Mouse (Mus musculus) CD4-positive helper T cell, adult 2 months (primary cell): ENCODE measurements around the gene Nudt3.

Experiments used
- DNase-seq: peaks from one replicate; pipeline ENCODE4 v3.0.0-alpha.2; 2012; ENCODE audit warnings: low read depth, missing footprints, low spot score

Nudt3 gene

DNA sequence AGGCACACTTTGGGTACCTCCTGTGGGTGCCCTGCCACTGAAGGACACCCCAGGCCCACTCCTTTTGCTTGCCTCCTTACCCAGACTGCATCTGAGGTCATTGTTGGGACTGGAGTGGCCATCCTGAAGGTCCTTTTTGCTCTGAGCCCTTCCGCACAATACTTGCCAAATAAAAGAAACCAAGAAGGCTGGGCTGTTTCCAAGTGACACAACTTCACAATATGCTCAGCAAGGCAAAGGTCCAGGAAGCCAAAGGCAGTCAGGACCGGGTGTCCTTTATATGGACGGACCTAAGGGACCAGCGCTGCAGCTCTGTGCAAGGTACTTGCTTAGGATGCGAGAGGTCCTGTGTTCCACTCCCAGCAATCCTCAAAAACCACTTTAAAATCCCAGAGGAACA is 55.1 kb downstream of the Nudt3 start:
- DNase-seq: no peak

DNA sequence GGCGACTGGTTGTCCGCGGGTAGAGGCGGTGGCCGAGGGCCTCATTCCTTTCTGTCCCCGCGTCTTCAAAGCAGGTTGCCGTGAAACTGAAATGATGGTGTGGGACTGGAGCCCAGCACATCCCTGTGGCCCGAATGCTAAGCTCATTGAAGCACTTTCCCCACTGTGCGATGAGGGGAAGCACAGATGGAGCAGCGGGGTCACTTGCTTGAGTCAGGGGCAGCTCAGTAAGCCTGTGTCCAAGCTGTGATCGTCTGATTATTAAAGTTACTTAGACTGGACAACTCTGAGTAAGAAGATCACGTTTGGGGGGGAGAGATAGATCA is 57.4 kb downstream of the Nudt3 start:
- DNase-seq: no peak

DNA sequence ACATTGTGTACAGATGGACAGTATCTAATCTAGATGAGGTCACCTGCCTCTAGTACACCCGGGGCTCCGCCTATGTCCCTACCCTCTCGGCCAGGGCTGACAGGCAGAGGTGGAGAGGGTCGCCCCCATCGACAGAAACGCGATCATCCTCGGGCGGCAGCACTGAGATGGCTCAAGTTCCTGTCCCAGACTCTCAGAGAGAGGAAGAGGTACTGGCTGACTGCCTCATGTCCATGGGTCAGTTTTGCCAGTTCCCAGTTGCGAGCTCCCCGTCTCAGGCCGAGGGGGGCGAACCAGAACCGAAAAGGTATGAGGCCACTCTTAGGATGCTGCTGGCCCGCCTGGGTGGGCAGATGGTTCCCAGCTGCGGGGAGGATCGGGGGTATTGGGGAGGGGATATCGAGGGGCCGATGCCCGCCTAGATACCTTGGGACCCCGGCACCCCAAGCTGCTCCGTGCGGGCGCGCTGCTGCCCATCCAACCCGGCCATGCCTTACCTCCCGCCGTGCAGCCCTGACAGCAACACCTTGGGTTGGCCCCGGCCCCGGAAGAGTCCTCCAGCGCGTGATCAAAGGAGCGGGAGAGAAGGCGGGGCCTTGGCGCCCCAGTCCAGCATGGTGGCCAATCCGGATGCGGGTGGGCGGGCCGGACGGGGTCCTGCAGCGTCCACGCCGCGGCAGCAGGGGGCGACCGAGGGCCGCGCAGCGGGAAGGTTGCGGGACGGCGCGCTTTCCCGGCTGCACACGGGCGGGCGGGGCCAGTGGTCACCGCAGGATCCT is 57.9 kb downstream of the Nudt3 start, which contains the start of gene AI413582:
AI413582 (minus strand) TSS at position 594 of the 779 bp plus-strand sequence.
- DNase-seq: peak; percentile 95

DNA sequence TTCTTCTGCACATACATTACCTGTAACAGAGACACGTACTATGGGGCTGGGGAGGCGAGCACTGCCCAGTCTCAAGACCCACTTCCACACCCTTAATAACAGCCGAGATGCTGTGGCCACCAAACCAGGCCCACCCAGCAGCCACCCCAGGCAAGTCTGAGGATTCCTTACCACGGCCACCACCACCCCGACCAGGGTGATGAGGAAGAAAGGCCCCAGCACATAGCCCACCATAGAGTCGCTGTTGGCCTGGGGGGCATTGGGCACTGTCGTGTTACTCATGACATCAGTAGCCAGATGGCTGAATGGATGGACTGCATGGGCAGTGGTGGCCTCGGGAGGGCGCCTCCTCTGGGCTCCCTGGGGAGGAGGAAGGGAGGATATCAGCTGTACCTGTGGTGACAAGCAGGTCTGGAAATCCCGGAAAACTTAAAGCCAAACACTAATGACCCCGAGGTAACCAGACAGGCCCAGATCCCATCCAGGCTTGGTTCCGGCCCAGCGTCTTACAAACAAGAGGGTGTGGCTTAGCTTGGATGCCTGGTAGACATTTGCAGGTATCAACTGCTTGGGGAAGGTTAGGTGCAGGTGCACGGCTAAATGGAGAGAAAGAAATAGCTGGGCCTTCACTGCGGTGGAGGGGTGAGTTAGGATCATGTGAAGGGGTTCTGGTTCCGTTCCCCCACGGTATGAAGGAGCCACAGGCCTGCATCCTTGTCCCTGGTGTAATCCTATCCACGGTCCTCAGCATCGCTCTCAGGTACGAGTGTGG is 58.7 kb downstream of the Nudt3 start:
- DNase-seq: peak; percentile 49

DNA sequence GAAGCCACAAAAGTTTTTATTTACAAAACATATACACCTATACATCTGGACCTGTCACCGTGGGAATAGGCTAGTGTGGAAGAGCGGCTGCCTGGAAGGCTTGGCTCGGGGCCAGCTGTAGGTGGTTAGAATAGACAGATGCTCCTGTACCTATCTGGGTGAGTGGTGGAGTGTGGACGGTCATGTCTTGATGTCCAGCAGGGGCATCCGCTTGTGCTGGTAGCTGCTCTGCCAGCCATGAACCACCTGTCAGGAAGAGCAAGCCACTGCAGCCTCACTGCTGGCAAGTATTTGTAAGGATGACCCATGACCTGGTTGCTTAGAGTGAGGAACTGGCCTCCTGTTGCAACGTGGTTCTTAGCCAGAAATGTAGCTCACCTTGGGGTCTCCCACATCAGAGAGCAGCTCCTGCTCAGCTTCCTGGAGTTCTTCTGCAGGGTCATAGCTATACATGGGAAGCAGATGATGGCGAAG is 59.5 kb downstream of the Nudt3 start:
- peak; percentile 18 for DNase-seq

DNA sequence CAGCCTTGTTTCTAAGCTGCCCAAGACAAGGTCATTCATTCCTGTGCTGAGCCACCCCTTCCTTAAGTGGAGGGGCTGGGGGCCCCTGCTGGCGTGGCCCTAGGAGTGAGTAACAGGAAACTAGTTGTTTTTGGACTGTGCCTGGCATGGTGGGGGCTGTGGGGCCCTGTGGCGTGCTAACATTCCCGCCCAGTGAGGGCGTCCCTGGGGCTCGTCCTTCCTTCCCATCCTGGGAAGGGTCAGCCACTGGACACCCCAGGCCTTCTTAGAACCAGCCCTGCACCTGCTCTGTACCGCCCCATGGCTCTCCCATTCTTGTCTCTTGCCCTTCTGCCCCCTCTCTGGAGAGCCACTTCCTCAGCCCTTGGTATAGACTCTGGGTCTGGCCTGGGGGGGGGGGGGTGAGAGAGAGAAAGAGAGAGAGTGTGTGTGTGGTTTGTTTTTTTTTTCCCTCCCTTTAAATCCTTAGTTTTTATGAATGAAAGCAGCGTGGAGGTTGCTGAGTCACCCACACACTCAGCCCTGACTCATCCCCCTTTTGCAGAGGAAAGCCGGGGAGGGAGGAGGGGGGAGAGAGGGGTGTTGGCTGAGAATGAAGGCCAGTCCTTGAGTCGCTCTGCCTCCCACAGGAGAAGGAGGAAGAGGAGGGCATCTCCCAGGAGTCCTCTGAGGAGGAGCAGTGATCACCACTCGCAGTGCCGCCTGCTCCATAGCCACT is 61.3 kb downstream of the Nudt3 start:
- DNase-seq: peak; percentile 48

DNA sequence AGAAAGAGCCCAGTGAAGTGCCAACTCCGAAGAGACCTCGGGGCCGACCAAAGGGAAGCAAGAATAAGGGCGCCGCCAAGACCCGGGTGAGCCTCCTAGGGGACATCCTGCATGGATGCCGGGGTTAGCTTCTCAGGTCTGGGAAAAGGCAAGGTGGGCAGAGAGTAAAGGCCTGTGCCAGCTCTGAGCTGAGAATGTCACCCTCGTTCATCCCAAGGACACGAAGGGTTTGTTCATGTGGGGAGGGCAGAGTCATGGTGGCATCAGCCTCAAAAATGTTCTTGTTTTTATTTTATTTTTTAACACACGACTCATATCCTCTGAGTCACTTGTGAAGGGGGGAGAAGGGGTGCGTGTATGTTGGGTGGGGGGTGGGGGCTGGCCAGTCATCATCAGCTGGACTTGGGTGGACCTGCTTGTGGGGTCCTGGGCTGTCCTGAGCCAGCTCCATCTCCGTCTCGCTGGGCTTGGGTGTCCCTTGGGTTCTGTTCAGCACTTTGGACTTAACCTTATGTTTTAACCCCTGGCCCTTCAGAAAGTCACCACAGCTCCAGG is 62.3 kb downstream of the Nudt3 start:
- DNase-seq: no peak

DNA sequence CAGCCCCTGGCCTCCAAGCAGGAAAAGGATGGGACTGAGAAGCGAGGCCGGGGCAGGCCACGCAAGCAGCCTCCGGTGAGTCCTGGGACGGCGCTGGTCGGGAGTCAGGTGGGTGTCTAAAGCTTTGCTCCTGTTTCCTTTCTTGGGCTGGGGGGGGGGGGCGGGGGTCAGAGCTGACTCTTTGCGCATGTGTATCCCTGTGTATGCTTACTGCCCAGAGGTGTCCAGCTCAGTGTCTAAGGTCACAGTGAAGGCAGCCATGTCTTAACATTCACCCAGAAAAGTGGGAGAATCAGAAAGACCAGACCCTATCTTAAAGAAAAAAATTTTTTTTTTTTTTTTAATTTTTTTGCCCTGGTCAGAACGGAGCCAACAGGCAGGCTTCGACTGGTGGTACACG is 63.7 kb downstream of the Nudt3 start:
- no peak for DNase-seq

DNA sequence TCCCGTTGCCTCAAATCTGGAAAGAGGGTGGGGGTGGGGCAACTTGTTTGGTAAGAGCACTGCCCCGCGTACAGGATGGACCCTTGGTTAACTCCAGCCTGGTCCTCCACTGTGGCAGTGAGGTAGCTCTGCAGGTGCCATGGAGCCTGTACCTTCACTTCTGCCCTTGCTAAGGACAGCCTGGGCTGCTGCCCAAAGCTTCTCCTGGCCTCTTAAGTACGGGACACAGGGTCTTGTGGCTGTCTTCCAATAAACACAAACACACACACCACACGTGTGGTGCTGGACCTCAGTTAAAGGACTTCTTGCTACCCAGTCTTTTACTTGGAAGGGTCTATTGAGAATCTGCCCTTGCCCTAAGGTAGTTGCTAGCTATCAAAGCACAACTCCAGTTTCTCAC is 64.5 kb downstream of the Nudt3 start:
- DNase-seq: no peak

DNA sequence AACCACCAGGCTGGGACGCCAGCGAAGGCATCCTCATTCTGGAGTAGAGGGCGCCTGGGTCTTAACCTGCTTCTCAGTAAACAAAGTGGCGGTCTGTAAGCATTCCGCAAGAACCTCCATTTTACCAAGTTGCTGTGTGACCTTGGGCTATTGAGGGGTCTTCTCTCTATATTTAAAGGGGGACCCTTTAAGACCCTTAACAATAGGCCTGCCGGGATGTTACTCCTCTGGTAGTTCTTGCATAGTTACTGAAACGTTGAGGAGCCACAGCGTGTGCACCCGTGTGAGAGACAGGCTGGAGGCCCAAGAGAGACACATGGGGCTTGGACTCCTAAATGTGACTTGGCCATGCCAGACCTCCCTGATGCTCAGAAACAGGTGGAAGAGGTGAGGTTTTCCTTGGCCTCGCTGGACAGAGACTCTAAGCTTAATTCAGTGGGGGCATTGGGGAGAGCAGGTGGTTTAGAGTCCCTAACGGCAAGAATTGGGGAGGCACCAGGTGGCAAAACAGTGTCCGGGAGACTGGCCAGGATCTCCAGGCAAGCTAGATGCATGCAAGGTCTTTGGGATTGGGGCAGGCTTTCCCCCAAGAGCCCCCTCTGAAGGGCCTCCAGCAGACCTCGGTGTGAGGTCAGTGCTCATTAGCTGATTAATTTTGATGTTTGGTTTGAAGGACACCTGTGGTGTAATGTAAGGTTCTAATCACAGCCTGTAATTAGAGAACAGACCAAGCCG is 65.2 kb downstream of the Nudt3 start:
- no peak for DNase-seq

DNA sequence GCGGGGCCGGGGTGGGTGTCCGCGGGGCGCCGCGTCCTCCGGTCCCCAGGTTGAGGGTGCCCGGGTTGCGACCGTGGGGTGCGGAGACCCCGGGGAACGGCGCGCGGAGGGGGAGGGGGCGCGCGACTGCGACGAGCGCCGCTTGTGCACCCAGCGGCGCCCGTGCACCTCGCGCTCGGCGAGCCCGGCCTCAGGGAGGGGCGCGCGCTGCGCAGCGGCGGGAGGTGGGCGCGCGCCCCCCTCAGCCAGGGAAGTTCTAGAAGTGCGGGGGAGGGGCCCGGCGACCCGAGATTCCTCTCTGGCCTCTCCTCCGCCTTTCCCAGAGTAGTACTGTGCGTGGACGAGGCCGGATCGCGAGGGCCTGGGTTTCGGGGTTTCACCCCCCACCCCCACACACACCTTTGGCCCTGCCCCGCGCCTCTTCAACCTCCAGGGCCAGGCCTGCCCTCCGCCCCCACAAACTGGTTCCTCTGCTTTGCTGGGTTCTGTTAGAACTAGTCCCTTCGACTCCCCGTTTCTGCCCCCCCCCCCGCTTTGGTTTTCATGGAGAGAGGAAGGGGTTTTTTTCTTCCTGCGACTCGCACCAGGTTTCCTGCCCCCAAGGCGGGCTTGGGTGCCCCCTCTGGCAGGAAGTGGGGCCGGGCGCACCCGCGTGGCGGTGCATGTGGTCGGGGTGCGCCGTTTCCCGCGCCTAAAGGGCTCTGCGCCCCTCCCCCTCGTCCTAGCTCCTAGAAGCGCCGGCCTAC is 65.9 kb downstream of the Nudt3 start:
- DNase-seq: peak; percentile 86

DNA sequence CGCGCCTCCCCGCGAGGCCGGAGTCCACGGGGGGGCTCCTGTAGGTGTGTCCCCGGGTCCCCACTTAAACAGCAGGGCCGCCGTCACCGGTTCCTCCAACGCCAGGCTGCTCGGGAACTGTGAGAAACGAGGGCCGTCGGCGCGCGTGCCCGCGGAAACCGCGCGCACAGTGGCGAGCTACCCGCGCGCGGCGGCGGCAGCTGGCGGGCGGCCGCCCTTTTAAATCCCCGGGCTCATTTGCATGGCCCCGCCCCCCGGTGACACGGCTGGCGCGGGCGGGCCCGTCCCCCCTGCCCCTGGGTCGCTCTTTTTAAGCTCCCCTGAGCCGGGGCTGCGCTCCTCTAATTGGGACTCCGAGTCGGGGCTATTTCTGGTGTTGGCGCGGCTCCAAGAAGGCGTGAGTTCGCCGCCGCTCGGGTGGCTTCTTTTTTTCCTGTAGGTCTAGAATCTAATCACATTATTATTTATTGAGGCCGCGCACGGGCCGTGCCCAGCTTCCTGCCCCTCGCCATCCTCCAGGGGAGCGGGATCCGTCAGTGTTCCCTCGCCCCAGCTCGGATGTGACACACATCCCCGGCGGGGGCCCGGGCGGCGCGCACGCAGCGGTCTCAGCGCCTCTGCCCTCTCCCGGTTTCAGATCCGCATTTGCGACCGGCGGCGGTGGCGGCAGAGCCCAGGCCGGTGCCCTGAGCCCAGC is 66.8 kb downstream of the Nudt3 start, which contains the start of gene Hmga1:
Hmga1 (plus strand) TSS at position 183 of the 697 bp plus-strand sequence.
- peak; percentile 95 for DNase-seq

DNA sequence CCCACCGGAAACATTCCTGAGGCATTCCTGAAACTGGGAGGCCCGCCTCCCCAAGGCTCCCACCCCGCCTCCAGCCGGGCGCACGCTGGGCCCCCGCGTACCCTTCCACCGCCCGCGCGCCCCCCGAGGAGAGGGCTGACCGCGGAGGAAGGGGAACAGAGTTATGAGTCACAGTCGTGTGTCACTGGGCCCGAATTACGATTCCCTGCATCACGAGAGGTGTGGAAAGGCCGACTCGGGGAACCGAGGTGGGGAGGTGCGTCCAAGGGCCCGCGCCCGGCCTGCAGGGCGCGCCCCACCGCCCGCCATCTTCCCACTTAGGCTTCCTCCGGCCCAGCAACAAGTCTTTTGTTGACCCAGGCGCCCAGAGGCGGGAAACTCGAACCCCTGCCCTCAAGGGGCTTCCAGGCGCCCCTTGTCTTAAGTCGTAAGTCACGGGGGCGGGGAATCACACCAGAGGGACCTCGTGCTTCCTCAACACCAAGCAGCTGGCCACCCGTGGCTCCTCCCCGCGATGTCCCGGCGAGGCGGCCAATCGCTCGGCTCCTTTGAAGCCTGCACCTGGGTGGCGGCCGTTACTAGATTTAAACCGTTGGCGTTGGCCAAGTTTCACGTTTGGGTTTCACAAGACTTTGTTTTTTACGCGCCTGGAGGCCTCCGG is 67.7 kb downstream of the Nudt3 start:
- DNase-seq: peak; percentile 87

DNA sequence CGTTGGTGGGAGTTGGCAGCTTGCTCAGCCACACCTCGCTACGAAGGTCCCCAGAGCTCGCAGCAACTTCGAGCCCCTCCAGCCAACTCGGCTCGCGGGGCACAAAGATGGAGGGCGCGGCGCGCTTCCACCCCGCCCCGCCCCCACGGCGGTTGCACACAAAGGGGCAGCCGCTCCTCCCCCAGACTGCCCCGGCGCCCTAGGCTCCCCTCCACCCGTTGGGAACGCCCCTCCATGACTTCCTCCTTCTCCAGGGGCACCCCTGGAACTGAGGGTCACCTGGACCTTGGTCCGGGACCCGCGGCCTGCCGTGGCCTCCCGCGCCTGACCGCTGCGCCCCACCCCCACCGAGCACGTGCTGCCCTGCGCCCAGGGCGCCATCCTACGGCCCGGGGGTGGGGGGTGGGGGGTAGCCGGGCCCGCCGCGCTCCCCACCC is 68.2 kb downstream of the Nudt3 start:
- DNase-seq: peak; percentile 59

DNA sequence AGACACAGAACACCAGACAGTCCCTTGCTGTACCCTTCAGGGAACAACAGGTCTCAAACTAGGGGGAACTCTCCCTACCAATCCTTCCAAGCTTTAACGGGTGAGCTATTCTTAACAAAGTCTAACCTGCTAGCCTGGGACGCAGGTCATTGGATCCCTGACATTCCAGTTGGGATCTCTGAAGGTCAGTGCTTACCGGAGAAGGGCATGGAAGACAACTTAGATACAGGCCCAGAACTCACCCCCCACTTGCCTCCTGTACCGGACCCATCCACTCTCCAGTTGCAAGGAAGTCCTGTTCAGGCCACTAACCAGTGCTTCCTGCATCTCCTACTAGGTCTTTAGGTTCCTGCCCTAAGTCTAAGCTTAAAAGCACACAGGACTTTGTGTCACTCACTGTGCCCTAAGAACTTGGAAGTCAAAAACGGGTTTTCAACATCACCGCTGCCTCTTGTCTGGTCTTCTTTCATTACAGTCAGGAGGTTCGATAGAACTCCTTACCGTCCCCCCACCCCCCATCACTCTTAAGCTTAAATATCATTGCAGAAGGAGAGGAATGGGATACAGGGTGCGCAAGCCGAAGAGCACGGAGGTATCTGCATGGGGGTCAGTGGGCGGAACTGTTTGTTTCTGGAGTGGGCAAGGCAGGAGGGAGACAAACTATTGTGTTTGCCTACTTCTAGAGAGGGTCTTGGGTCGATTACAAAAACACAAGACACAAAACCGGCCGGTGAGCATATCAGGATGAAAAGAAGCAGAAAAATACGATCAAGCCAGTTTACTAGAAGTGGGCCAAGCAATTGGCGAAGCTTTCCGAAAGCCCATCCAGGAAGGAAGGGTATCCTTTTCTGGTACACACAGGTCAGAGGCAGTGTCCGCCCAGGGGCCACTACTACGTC is 69.0 kb downstream of the Nudt3 start:
- no peak for DNase-seq

DNA sequence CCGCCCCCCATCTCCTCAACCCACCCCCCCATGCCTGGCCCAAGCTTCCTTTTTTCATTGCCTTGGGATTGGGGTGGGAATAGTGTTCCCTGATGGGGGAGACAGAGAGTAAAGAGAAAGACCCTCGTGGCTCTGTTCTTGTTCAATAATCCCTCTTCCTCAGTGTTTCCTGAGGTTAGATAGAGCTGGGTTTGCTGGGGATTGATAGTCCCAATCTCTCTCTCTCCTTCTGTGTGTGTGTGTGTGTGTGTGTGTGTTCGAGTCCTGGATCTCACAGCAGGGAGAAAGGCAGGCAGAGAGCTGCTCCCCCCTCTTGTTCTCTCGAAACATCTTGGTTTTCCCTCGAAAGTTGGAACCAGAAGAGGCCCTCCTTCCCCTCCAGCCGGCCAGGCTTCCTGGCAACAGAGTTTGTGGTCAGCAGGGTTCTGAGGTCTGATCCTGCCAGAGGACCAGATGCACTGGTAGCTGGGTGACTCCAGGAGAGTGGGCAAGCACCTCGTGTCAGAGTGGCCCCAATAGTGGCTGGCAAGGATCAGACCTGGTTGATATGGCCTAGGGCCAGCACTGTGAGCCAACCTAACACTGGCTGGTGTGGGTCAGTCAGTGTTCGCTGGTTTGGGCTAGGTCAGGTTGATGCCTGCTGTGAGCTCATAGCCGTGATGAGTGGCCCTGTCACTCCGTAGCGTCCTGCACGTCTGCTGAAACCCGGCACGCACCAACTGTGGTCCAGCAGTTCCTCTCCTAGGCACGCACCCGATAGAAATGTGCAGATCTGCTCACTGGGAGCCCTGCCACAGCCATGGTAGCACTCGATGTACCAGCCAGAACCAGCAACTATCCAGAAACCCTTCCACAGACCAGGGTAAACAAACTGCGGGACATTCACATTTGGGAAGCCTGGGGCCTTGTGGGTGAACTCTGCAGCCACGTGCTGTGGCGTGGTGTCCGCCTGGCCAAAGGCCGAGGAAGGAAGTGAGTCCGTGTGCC is 70.8 kb downstream of the Nudt3 start:
- DNase-seq: no peak

DNA sequence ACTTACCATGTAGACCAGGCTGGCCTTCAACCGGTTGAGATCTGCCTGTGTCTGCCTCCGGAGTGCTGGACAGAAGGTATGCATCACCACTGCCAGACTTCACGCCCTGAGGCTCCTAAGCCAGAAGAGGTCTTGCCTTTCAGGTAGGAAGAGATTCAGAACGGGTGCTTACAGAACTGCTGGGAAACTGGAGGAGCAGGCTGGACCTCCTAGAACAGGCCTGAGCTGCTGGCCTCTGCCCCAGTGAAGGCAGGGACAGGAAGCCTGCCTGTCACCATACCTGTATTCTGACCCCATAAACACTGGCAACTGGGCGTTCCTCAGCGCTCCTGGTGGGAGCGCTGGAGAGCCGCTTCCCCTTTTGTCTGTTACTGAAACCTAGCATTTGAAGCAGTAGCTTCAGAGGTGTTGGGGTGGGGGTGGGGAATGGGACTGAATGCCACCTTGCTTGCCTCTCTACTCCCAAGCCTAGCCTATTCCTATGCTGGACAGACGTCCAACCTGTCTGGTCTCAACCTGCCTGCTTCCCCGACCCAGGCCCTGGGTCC is 71.8 kb downstream of the Nudt3 start:
- no peak for DNase-seq
